Mouse (Mus musculus) heart, embryonic 13.5 days (tissue): ENCODE data around the gene Tsku. TPM values are rescaled to one million over a fixed set of nuclear protein-coding genes. Genes with fewer than 3 reads are reported as not detected.
A peak's percentile ranks its signal among the peaks of the same experiment; 100 is the strongest.

Experiments used
- ATAC-seq: fragments of 200-750 bp; cut with Nextera tagmentation; 2 replicates; pipeline ENCODE4 v1.8.0; 2017; ENCODE audit warnings: moderate TSS enrichment; ENCODE audit not compliant: insufficient number of reproducible peaks, low FRiP score, low TSS enrichment; ENCODE audit errors: extremely low read depth
- H3K27ac ChIP-seq: fragments of 300-500 bp; sonication (generic); replicated peaks from 2 replicates; pipeline ENCODE4 v1.5.1; 2015; ENCODE audit warnings: moderate library complexity, mild to moderate bottlenecking, inconsistent platforms
- H3K27me3 ChIP-seq: fragments of 300-500 bp; sonication (generic); replicated peaks from 2 replicates; pipeline ENCODE4 v1.6.1; 2015; ENCODE audit warnings: mild to moderate bottlenecking, inconsistent platforms
- H3K36me3 ChIP-seq: fragments of 300-500 bp; sonication (generic); 2 replicates; pipeline ENCODE4 v1.6.1; 2015; ENCODE audit warnings: mild to moderate bottlenecking, inconsistent platforms
- H3K4me1 ChIP-seq: fragments of 300-500 bp; sonication (generic); 2 replicates; pipeline ENCODE4 v1.6.1; 2015; ENCODE audit warnings: inconsistent platforms
- H3K4me2 ChIP-seq: fragments of 300-500 bp; sonication (generic); 2 replicates; pipeline ENCODE4 v1.6.1; 2015; ENCODE audit warnings: inconsistent platforms, mild to moderate bottlenecking, moderate library complexity
- H3K4me3 ChIP-seq: fragments of 300-500 bp; sonication (generic); 2 replicates; pipeline ENCODE4 v1.5.1; 2015; ENCODE audit warnings: moderate library complexity, mild to moderate bottlenecking, inconsistent platforms
- H3K9ac ChIP-seq: fragments of 300-500 bp; sonication (generic); 2 replicates; pipeline ENCODE4 v1.6.1; 2015; ENCODE audit warnings: inconsistent platforms, mild to moderate bottlenecking, moderate library complexity
- H3K9me3 ChIP-seq: fragments of 300-500 bp; sonication (generic); 2 replicates; pipeline ENCODE4 v1.6.1; 2016; ENCODE audit warnings: inconsistent platforms
- WGBS: fragments of 180-500 bp; shearing (Covaris S2); methylation state at CpG from one replicate; pipeline ENCODE4 v1.1.7; 2015; ENCODE audit warnings: mixed read lengths; 5-methylcytosine and 5-hydroxymethylcytosine counted together
- polyA plus RNA-seq: library from polyadenylated mRNA; unstranded; fragments of >200 nt; fragmentation: Nextera tagmentation; extraction: Ambion mirVana; gene quantifications from 2 replicates; pipeline ENCODE4 v1.2.1, GENCODE M21; 2015

Gene Tsku
- 5.7 and 6.7 TPM in 2 replicates for polyA plus RNA-seq

DNA sequence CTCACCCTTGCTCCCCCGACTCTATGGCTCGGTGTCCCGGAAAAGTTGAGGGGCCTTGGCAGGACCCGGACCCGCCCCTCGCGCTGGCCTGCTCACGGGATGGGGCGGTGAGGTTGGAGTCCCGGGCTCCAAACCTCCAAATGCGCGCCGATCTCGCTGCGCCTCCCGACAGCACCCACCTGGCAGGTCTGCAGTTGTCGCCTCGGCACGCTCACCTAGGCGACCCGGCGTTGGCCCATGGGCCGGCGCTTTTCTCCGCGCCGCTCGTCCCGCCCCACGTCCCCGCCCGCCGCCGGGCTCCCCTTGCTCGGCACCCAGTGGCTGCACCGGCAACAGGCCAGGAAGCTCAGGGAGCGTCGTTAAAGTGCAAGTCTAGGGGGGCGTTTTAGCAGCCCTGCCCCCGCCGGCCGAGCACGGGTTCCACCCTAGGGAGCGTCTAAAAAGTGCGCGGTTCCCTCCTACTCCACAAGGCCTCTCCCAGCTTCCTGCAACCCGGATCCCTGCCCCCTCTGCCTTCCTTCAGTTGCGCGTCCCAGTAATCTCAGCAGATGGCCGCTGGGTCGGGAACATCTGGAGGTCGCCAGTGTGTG lies at the start of gene Tsku:
Tsku (minus strand) TSS at position 266 of the 590 bp plus-strand sequence.
- peak; percentile 77 for ATAC-seq
- peak within 1 kb of the TSS; percentile 85 for H3K27ac ChIP-seq
- 0 out of 2 replicates have a peak, but pooled peaks cover 7% of the 10 kb centered on the region for H3K9me3 ChIP-seq
- H3K4me2 ChIP-seq, result peak within 1 kb of the TSS; percentile 96
- peak within 1 kb of the TSS; percentile 90 for H3K9ac ChIP-seq
- no peaks in the 10 kb centered on the region for H3K36me3 ChIP-seq
- under 1% methylated on average over 45 of the region's 52 CpGs for WGBS
- H3K27me3 ChIP-seq, result no peaks in the 10 kb centered on the region
- peaks cover 36% of the 10 kb centered on the region for H3K4me1 ChIP-seq
- H3K4me3 ChIP-seq, result peak within 1 kb of the TSS; percentile 83

- H3K27ac ChIP-seq, result no peak overlapping the region
- no peak for ATAC-seq
- no peak overlapping the region for H3K4me2 ChIP-seq
- H3K4me1 ChIP-seq, result no peaks in the 10 kb centered on the region
- no peaks in the 10 kb centered on the region for H3K36me3 ChIP-seq
- H3K27me3 ChIP-seq, result no peaks in the 10 kb centered on the region
- H3K4me3 ChIP-seq, result no peak overlapping the region
- WGBS, result 77% methylated on average over 5 of the region's 5 CpGs
- no peaks in the 10 kb centered on the region for H3K9me3 ChIP-seq
- H3K9ac ChIP-seq, result no peak overlapping the region
Observed at GRCm38 (mm10) chr7:98407615-98408014, 46.5 kb upstream of the Tsku start.

GRCm38 (mm10) chr7:98403996-98404395 lies 42.9 kb upstream of the Tsku start:
- WGBS, result 82% methylated on average over 4 of the region's 4 CpGs
- Histone ChIP-seq H3K9me3 (0 out of 2 replicates have a peak, but pooled peaks cover 5% of the 10 kb centered on the region), H3K9ac (no peak overlapping the region), H3K27me3 (no peaks in the 10 kb centered on the region), H3K4me2 (no peak overlapping the region), H3K27ac (no peak overlapping the region), H3K36me3 (no peaks in the 10 kb centered on the region), H3K4me3 (no peak overlapping the region), H3K4me1 (no peaks in the 10 kb centered on the region)
- ATAC-seq, result no peak

- Histone ChIP-seq H3K4me1 (no peaks in the 10 kb centered on the region), H3K9me3 (0 out of 2 replicates have a peak, but pooled peaks cover 5% of the 10 kb centered on the region), H3K4me3 (no peak overlapping the region), H3K4me2 (no peak overlapping the region), H3K36me3 (no peaks in the 10 kb centered on the region), H3K9ac (no peak overlapping the region), H3K27me3 (no peaks in the 10 kb centered on the region), H3K27ac (no peak overlapping the region)
- ATAC-seq, result no peak
- 64% methylated on average over 15 of the region's 15 CpGs for WGBS
Observed at GRCm38 (mm10) chr7:98402582-98403574, 41.8 kb upstream of the Tsku start.

GRCm38 (mm10) chr7:98392466-98393201 lies 31.5 kb upstream of the Tsku start:
- 78% methylated on average over 8 of the region's 8 CpGs for WGBS
- Histone ChIP-seq H3K4me3 (no peak overlapping the region), H3K4me2 (no peak overlapping the region), H3K4me1 (peaks cover 18% of the 10 kb centered on the region), H3K36me3 (no peaks in the 10 kb centered on the region), H3K9me3 (no peaks in the 10 kb centered on the region), H3K27me3 (0 out of 2 replicates have a peak, but pooled peaks cover 4% of the 10 kb centered on the region), H3K9ac (no peak overlapping the region), H3K27ac (no peak overlapping the region)
- ATAC-seq, result no peak

DNA sequence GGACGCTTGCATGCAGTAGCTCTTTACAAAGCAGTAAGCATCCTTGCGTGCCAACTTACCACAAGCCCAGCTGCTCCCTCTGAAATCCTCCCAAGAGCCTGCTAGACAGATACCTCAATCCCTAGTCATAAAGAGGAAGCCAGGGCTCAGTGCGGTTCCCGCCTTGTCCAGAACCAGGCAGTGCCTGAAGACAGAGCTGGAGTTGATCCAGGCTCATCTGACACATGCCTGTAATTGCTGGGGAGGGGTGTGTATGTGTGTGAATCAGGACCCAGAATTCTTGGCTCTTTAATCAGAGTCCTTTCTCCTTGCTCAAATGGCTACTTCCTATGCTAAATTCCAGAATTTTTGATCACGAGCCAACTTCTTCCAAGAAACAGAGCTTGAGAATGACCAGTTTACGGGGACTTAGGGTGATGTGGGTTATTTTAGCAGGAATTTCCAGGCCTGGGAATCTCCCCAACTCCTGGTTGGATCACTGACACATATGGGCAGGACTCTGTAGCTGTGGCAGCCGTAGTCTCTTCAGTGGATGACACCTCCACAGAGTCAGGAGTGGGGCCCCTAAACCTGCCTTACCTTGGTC lies 30.3 kb upstream of the Tsku start:
- Histone ChIP-seq H3K36me3 (no peaks in the 10 kb centered on the region), H3K9ac (no peak overlapping the region), H3K27me3 (0 out of 2 replicates have a peak, but pooled peaks cover 4% of the 10 kb centered on the region)

GRCm38 (mm10) chr7:98390486-98390885 lies 29.4 kb upstream of the Tsku start:
- Histone ChIP-seq H3K4me2 (no peak overlapping the region), H3K27ac (no peak overlapping the region), H3K27me3 (0 out of 2 replicates have a peak, but pooled peaks cover 4% of the 10 kb centered on the region), H3K36me3 (no peaks in the 10 kb centered on the region), H3K4me1 (peaks cover 18% of the 10 kb centered on the region), H3K4me3 (no peak overlapping the region), H3K9me3 (no peaks in the 10 kb centered on the region), H3K9ac (no peak overlapping the region)
- WGBS, result 72% methylated on average over 2 of the region's 2 CpGs
- no peak for ATAC-seq

More for the DNA sequence above, 30.3 kb upstream of the Tsku start:
- no peak overlapping the region for H3K4me2 ChIP-seq
- no peak overlapping the region for H3K4me3 ChIP-seq
- ATAC-seq, result no peak
- WGBS, result 61% methylated on average over 7 of the region's 7 CpGs
- H3K9me3 ChIP-seq, result no peaks in the 10 kb centered on the region
- peak overlapping the region; percentile 24; the same call in 1 of the 2 replicates for H3K27ac ChIP-seq
- peaks cover 18% of the 10 kb centered on the region for H3K4me1 ChIP-seq

DNA sequence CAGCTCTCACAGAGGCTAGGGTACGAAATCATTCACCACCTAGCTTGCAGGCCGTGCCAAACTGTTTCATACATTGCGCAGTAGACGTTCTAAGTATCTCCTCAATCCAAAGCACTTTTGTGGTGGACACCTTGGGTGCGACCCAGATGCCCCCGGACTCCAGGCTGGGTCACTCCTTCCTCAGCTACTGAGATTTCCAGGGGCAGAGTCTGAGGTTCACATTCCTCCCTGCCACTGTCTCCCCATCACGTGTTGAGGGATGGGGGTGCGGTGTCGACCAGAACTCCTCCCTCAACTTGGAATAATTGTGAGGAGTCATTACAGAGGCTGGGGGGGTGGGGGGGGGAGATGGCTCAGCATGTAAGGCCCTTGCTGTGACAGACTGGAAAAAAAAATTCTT lies 28.5 kb upstream of the Tsku start:
- Histone ChIP-seq H3K9me3 (no peaks in the 10 kb centered on the region), H3K4me2 (no peak overlapping the region), H3K9ac (no peak overlapping the region), H3K36me3 (no peaks in the 10 kb centered on the region), H3K27ac (no peak overlapping the region), H3K4me3 (no peak overlapping the region), H3K27me3 (0 out of 2 replicates have a peak, but pooled peaks cover 4% of the 10 kb centered on the region), H3K4me1 (peaks cover 18% of the 10 kb centered on the region)
- WGBS, result 75% methylated on average over 9 of the region's 9 CpGs
- ATAC-seq, result no peak

DNA sequence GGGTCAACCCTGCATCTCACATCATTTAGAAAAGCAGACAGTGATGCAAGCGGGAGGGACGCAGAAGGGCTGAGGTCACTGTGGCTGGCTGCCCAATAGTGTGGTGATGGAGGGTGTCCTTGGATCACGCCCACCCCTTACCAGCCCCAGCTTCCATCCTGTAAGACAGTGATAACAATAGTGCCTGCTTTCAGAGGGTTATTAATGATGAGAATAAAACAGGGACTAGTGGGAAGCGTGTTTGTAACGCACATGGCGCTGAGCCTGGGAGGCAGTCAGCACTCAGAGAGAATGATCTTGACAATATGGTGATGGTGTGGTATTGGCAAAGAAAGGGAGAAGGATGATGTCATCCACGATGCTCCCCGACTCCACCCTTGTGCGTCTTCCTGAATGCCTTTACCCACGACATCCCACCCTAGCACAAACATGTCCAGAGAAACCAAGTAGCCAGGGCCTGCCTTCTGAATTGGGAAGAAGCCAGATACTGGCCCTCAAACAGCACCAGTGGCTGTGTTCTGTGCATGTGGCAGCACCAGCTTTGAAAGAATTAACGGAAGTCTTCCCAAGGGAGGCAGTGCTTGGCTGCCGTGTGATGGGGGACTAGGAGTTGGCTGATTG lies 27.9 kb upstream of the Tsku start:
- no peaks in the 10 kb centered on the region for H3K36me3 ChIP-seq
- H3K27me3 ChIP-seq, result 0 out of 2 replicates have a peak, but pooled peaks cover 4% of the 10 kb centered on the region
- H3K4me3 ChIP-seq, result no peak overlapping the region
- no peak overlapping the region for H3K4me2 ChIP-seq
- no peak overlapping the region for H3K27ac ChIP-seq
- ATAC-seq, result no peak
- 66% methylated on average over 12 of the region's 12 CpGs for WGBS
- H3K4me1 ChIP-seq, result peaks cover 22% of the 10 kb centered on the region
- no peaks in the 10 kb centered on the region for H3K9me3 ChIP-seq
- no peak overlapping the region for H3K9ac ChIP-seq

GRCm38 (mm10) chr7:98387201-98387600 lies 26.1 kb upstream of the Tsku start:
- Histone ChIP-seq H3K27ac (no peak overlapping the region), H3K36me3 (no peaks in the 10 kb centered on the region), H3K4me1 (peaks cover 40% of the 10 kb centered on the region), H3K9me3 (no peaks in the 10 kb centered on the region), H3K27me3 (0 out of 2 replicates have a peak, but pooled peaks cover 4% of the 10 kb centered on the region), H3K4me2 (no peak overlapping the region), H3K4me3 (no peak overlapping the region), H3K9ac (no peak overlapping the region)
- no peak for ATAC-seq
- WGBS, result 70% methylated on average over 7 of the region's 7 CpGs
